Mouse (Mus musculus): Measurements from ENCODE around the gene Pank4. TPM values are rescaled to one million over a fixed set of nuclear protein-coding genes. Genes with fewer than 3 reads are reported as not detected.

Gene Pank4
- polyA plus RNA-seq, 1 experiment from 2014 or later = 50.0 TPM

DNA sequence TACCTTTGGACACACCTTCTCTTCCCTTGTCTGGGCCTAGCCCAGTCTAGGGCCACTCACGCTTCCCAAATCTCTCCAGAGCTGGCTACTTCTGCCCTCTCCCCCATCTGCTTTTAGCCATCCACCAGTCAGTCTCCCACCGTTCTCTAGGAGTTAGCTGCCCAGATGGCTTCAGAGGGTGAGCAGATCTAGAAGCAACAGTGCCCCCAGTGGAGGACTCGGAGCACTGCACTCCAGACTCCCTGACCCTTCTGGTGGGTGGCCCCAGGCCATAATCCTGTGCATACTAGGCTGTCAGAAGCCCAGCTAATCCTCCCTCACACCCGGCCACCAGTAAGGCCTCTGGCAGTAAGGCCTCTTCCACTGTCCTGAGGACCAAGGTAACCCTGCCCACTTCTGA, 48.9 kb downstream of the Pank4 start:
- no peak overlapping the region for H3K4me2 ChIP-seq (ENCODE audit: low read depth, severe bottlenecking)
- no peaks in the 10 kb centered on the region for H3K36me3 ChIP-seq (ENCODE audit: control insufficient read depth, insufficient read depth, low read length)
- WGBS = 2% methylated on average over 4 of the region's 4 CpGs
- H3K9me3 ChIP-seq (ENCODE audit: control insufficient read depth, low read length) = no peaks in the 10 kb centered on the region
- no peak overlapping the region for H3K4me3 ChIP-seq (ENCODE audit: low read depth, low read length)
- DNase-seq (ENCODE audit: low spot score) = peak; percentile 85
- no peak for ATAC-seq (ENCODE audit: insufficient number of reproducible peaks, low FRiP score, low TSS enrichment, low read depth)
- H3K9ac ChIP-seq (ENCODE audit: low read length) = no peak overlapping the region
- H3K27me3 ChIP-seq (ENCODE audit: control insufficient read depth, insufficient read depth, low read length) = no peaks in the 10 kb centered on the region
- H3K27ac ChIP-seq (replicated peaks; ENCODE audit: low read depth, low read length) = no peak overlapping the region
- H3K4me1 ChIP-seq (ENCODE audit: control insufficient read depth, insufficient read depth, low read length) = 0 out of 2 replicates have a peak, but pooled peaks cover 3% of the 10 kb centered on the region

DNA sequence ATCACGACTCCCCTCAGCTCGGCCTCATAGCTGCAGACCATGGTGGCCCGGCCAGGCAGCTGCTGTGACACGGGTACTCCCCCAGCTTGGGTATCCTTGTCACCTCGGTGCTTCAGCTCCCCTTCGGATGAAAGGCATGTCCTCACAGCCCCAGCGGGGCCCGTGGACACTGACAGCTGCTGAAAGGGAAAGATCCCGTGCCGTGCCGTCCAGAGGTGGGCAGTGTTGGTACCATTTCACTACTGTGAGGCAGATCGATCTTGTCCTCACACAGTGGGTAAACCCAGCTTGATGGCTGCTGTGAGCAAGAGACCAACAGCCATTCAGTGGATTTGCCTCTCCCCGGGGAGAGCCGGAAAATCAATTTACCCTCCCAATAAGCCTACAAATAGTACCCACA, 50.3 kb downstream of the Pank4 start:
- Histone ChIP-seq H3K36me3 (ENCODE audit: control insufficient read depth, insufficient read depth, low read length) (no peaks in the 10 kb centered on the region), H3K4me1 (ENCODE audit: control insufficient read depth, insufficient read depth, low read length) (peaks cover 7% of the 10 kb centered on the region), H3K27me3 (ENCODE audit: control insufficient read depth, insufficient read depth, low read length) (no peaks in the 10 kb centered on the region)

DNA sequence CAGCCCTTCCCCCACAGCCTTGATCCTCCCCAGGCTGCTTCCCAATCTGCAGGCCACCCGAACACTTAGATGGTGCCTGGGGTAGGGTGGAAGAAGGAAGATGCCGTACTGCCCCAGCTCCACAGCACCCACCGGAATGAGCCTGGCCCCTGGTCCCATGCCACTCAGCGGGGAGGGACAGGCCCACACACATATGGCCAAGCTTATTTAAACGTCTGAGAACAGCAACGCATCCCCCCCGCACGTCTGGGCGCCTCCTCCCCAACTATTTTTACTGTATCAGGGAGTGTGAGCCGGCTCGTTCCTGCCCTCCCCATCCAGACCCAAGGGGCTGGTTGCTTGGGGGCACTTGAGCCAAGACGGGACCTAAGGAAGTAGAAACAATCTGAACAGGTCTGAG, 50.9 kb downstream of the Pank4 start:
- no peak overlapping the region for H3K27ac ChIP-seq (replicated peaks; ENCODE audit: low read depth, low read length)
- H3K9ac ChIP-seq (ENCODE audit: low read length) = no peak overlapping the region
- ATAC-seq (ENCODE audit: insufficient number of reproducible peaks, low FRiP score, low TSS enrichment, low read depth) (no peak), DNase-seq (ENCODE audit: low spot score) (no peak)
- H3K9me3 ChIP-seq (ENCODE audit: control insufficient read depth, low read length) = no peaks in the 10 kb centered on the region
- peaks cover 9% of the 10 kb centered on the region for H3K4me1 ChIP-seq (ENCODE audit: control insufficient read depth, insufficient read depth, low read length)
- no peaks in the 10 kb centered on the region for H3K27me3 ChIP-seq (ENCODE audit: control insufficient read depth, insufficient read depth, low read length)
- H3K4me3 ChIP-seq (ENCODE audit: low read depth, low read length) = no peak overlapping the region
- no peaks in the 10 kb centered on the region for H3K36me3 ChIP-seq (ENCODE audit: control insufficient read depth, insufficient read depth, low read length)
- WGBS = 69% methylated on average over 12 of the region's 12 CpGs
- H3K4me2 ChIP-seq (ENCODE audit: low read depth, severe bottlenecking) = no peak overlapping the region

More for the DNA sequence above, 50.3 kb downstream of the Pank4 start:
- Histone ChIP-seq H3K9me3 (ENCODE audit: control insufficient read depth, low read length) (no peaks in the 10 kb centered on the region), H3K4me2 (ENCODE audit: low read depth, severe bottlenecking) (no peak overlapping the region), H3K27ac (replicated peaks; ENCODE audit: low read depth, low read length) (no peak overlapping the region), H3K9ac (ENCODE audit: low read length) (no peak overlapping the region), H3K4me3 (ENCODE audit: low read depth, low read length) (no peak overlapping the region)
- DNase-seq (ENCODE audit: low spot score) (no peak), ATAC-seq (ENCODE audit: insufficient number of reproducible peaks, low FRiP score, low TSS enrichment, low read depth) (no peak)
- WGBS = 70% methylated on average over 14 of the region's 14 CpGs

DNA sequence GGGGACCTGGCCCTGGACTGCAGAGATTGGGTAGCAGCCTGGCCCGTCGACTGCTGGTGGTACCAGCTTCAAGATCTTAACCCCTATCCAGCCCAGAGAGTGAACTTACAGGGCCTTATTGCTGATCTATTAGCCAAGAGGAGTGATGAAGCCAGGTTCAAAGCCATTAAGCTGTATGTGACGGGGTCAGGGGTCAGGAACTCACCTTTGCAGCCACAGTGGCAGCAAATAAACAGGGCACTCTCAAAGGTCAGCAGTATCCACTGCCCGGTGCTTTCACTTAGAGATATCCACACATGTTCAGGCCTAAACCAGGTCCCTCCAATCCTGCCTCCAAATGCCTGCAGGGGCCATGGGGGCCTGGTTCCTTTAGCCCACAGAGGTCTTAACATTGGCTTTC, 51.6 kb downstream of the Pank4 start:
- Histone ChIP-seq H3K27me3 (ENCODE audit: control insufficient read depth, insufficient read depth, low read length) (no peaks in the 10 kb centered on the region), H3K27ac (replicated peaks; ENCODE audit: low read depth, low read length) (no peak overlapping the region), H3K36me3 (ENCODE audit: control insufficient read depth, insufficient read depth, low read length) (no peaks in the 10 kb centered on the region), H3K4me1 (ENCODE audit: control insufficient read depth, insufficient read depth, low read length) (peaks cover 9% of the 10 kb centered on the region), H3K9me3 (ENCODE audit: control insufficient read depth, low read length) (no peaks in the 10 kb centered on the region), H3K9ac (ENCODE audit: low read length) (no peak overlapping the region), H3K4me2 (ENCODE audit: low read depth, severe bottlenecking) (no peak overlapping the region), H3K4me3 (ENCODE audit: low read depth, low read length) (no peak overlapping the region)
- ATAC-seq (ENCODE audit: insufficient number of reproducible peaks, low FRiP score, low TSS enrichment, low read depth) = no peak
- DNase-seq (ENCODE audit: low spot score) = no peak
- WGBS = 60% methylated on average over 4 of the region's 4 CpGs

DNA sequence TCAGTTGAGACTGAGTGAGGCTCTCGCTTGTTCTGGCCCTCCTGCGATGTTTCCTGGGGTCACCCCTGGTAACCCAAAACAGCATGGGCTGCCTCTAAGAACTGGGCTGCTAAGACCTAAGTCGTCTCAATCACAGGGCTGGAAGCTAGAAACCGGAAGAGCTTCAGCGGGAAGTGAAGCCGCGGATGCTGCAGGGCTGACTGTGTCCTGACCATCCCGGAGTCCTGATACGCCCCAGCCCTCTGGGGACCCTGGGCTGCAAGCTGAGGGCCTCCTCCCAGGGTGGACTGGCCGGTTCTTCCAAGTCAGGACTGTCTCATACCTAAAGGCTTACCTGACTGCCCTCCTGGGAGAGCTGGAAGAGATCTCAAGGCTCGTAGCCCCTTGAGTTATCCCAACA, 52.9 kb downstream of the Pank4 start:
- H3K36me3 ChIP-seq (ENCODE audit: control insufficient read depth, insufficient read depth, low read length) = no peaks in the 10 kb centered on the region
- 67% methylated on average over 11 of the region's 11 CpGs for WGBS
- H3K9me3 ChIP-seq (ENCODE audit: control insufficient read depth, low read length) = no peaks in the 10 kb centered on the region
- H3K4me2 ChIP-seq (ENCODE audit: low read depth, severe bottlenecking) = no peak overlapping the region
- no peak overlapping the region for H3K4me3 ChIP-seq (ENCODE audit: low read depth, low read length)
- peaks cover 9% of the 10 kb centered on the region for H3K4me1 ChIP-seq (ENCODE audit: control insufficient read depth, insufficient read depth, low read length)
- DNase-seq (ENCODE audit: low spot score) (no peak), ATAC-seq (ENCODE audit: insufficient number of reproducible peaks, low FRiP score, low TSS enrichment, low read depth) (no peak)
- H3K9ac ChIP-seq (ENCODE audit: low read length) = no peak overlapping the region
- no peak overlapping the region for H3K27ac ChIP-seq (replicated peaks; ENCODE audit: low read depth, low read length)
- no peaks in the 10 kb centered on the region for H3K27me3 ChIP-seq (ENCODE audit: control insufficient read depth, insufficient read depth, low read length)

DNA sequence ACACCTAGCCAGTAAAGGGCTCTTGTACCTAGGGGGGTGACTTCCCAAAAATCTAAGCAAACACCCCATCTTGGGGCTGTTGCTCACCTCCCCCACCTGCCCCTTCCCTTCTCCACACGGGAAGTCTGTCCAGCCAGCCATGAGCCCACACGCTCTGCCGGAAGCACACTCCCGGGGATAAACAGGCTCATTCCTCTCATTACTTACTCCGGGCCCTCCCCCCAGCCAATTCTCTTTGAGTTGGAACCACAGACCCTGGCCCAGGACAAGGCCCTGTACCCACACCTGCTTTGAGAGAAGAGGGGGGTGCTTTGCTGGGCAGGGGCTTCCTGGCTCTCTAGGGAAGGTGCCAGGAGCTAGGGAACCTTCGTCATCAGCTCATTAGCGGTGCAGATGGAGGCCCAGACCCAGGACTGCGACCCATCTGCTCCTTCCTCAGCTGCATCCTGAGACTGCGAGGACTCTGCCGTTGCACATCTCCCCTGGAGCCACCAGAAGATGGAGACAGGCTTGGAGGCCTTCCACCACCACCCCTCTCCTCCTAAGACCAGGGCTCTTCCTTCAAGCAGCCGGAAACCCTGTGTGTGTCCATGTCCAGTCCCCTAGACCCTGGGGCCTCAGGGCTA, 53.4 kb downstream of the Pank4 start:
- ATAC-seq (ENCODE audit: insufficient number of reproducible peaks, low FRiP score, low TSS enrichment, low read depth) = no peak
- H3K27me3 ChIP-seq (ENCODE audit: control insufficient read depth, insufficient read depth, low read length) = no peaks in the 10 kb centered on the region
- WGBS = 69% methylated on average over 11 of the region's 11 CpGs
- no peak overlapping the region for H3K4me3 ChIP-seq (ENCODE audit: low read depth, low read length)
- no peak overlapping the region for H3K27ac ChIP-seq (replicated peaks; ENCODE audit: low read depth, low read length)
- no peaks in the 10 kb centered on the region for H3K36me3 ChIP-seq (ENCODE audit: control insufficient read depth, insufficient read depth, low read length)
- H3K4me1 ChIP-seq (ENCODE audit: control insufficient read depth, insufficient read depth, low read length) = peaks cover 6% of the 10 kb centered on the region
- H3K9me3 ChIP-seq (ENCODE audit: control insufficient read depth, low read length) = no peaks in the 10 kb centered on the region
- no peak overlapping the region for H3K9ac ChIP-seq (ENCODE audit: low read length)
- H3K4me2 ChIP-seq (ENCODE audit: low read depth, severe bottlenecking) = no peak overlapping the region
- no peak for DNase-seq (ENCODE audit: low spot score)

DNA sequence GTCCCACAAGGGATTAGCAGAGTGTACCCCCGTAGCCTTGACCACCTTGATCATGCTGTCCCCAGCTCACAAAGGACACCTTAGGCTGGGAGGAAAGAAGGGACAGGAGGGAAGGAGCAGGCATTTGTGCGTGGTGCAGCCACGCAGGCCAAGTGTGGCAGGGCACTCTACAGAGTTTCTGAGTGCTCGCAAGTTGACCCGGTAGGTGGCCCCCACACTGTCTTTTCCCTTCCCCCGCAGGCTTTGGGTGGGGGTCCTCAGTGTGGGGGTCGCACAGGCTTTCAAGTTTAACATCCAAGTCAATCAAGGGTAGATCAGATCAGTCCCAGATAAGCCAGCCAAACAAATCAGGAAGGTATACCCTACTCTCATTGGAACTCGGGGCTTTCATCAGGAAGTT, 54.1 kb downstream of the Pank4 start:
- ATAC-seq (ENCODE audit: insufficient number of reproducible peaks, low FRiP score, low TSS enrichment, low read depth) (no peak), DNase-seq (ENCODE audit: low spot score) (no peak)
- 64% methylated on average over 8 of the region's 8 CpGs for WGBS
- Histone ChIP-seq H3K36me3 (ENCODE audit: control insufficient read depth, insufficient read depth, low read length) (no peaks in the 10 kb centered on the region), H3K27ac (replicated peaks; ENCODE audit: low read depth, low read length) (no peak overlapping the region), H3K4me2 (ENCODE audit: low read depth, severe bottlenecking) (no peak overlapping the region), H3K4me1 (ENCODE audit: control insufficient read depth, insufficient read depth, low read length) (peaks cover 6% of the 10 kb centered on the region), H3K4me3 (ENCODE audit: low read depth, low read length) (no peak overlapping the region), H3K9ac (ENCODE audit: low read length) (no peak overlapping the region), H3K9me3 (ENCODE audit: control insufficient read depth, low read length) (no peaks in the 10 kb centered on the region), H3K27me3 (ENCODE audit: control insufficient read depth, insufficient read depth, low read length) (no peaks in the 10 kb centered on the region)

DNA sequence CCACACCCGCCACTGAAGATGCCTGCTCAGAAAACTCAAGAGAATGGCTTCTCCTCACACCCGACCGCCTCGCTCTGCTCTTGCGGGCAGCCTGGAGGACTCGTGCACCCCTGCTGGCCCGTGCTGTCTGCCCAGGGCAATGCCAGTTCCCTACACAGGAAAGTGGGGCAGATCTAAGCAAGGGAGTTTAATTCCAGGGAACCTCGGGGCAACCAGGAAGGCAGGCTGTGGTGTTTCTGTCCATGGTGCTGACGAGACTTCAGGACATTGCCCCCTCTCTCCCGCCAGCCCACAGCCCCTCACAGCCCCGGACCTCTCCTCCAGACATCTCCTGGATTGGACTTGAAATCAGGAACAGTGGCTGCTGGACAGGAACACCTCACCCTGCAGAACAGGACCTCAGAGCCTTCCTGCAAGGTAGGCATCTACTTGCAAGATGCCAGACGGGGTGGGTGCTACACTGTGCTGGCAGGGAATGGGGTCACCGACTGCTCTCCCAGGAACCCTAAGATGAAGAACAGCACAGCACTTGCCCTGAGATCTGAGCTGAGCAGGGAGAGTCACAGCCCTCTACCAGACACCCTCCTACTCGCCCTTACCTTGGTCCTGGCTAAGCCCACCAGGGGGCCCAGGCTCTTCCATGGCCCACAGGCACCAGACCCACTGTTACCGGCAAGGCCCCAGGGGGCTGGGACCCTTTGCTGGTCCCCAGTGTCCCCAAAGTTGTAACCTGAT, 54.8 kb downstream of the Pank4 start:
- no peaks in the 10 kb centered on the region for H3K36me3 ChIP-seq (ENCODE audit: control insufficient read depth, insufficient read depth, low read length)
- peak; percentile 79 for DNase-seq (ENCODE audit: low spot score)
- peak; percentile 27; the same call in 1 of the 2 replicates for ATAC-seq (ENCODE audit: insufficient number of reproducible peaks, low FRiP score, low TSS enrichment, low read depth)
- H3K27me3 ChIP-seq (ENCODE audit: control insufficient read depth, insufficient read depth, low read length) = no peaks in the 10 kb centered on the region
- WGBS = 5% methylated on average over 15 of the region's 15 CpGs
- no peak overlapping the region for H3K27ac ChIP-seq (replicated peaks; ENCODE audit: low read depth, low read length)
- H3K9me3 ChIP-seq (ENCODE audit: control insufficient read depth, low read length) = no peaks in the 10 kb centered on the region
- no peak overlapping the region; the same call in 1 of the 2 replicates for H3K4me2 ChIP-seq (ENCODE audit: low read depth, severe bottlenecking)
- H3K4me1 ChIP-seq (ENCODE audit: control insufficient read depth, insufficient read depth, low read length) = peaks cover 6% of the 10 kb centered on the region
- H3K4me3 ChIP-seq (ENCODE audit: low read depth, low read length) = no peak overlapping the region
- no peak overlapping the region for H3K9ac ChIP-seq (ENCODE audit: low read length)

Measured in limb, embryonic 11.5 days (tissue).